Mouse (Mus musculus) heart, adult 18-20 months (tissue): Measurements from ENCODE around the gene Trpm3. TPM values are rescaled to one million over a fixed set of nuclear protein-coding genes. Genes with fewer than 3 reads are reported as not detected.

Experiments
- DNase-seq, 2 experiments: peaks; one replicate each; pipeline ENCODE4 v3.0.0; 2021 to 2022; ENCODE audit warnings: mixed read lengths in 1 of 2
- total RNA-seq, 2 experiments: library from RNA; stranded (reverse); gene quantifications; 2 replicates each; pipeline ENCODE4 v1.2.3; 2021

The Trpm3 gene
- total RNA-seq, 2 experiments from 2014 or later: 1.1 TPM

GRCm38 (mm10) chr19:22473030-22473712 is 334.3 kb downstream of the Trpm3 start:
- peak; percentile 3 to 13 for DNase-seq

- DNase-seq: no peak
Observed at GRCm38 (mm10) chr19:22478295-22478989, 339.6 kb downstream of the Trpm3 start.

GRCm38 (mm10) chr19:22503469-22503868 is 364.6 kb downstream of the Trpm3 start:
- DNase-seq: no peak

GRCm38 (mm10) chr19:22518508-22518907 is 379.7 kb downstream of the Trpm3 start:
- DNase-seq: no peak

GRCm38 (mm10) chr19:22527944-22528343 is 389.1 kb downstream of the Trpm3 start:
- no peak for DNase-seq

- no peak for DNase-seq
Observed at GRCm38 (mm10) chr19:22542990-22543709, 404.3 kb downstream of the Trpm3 start.

GRCm38 (mm10) chr19:22552179-22552578 is 413.3 kb downstream of the Trpm3 start:
- DNase-seq: peak; percentile 55 to 75

GRCm38 (mm10) chr19:22554421-22554941 is 415.6 kb downstream of the Trpm3 start:
- peak; percentile 65 to 71 for DNase-seq

GRCm38 (mm10) chr19:22572396-22572795 is 433.6 kb downstream of the Trpm3 start:
- DNase-seq: no peak

GRCm38 (mm10) chr19:22572849-22573248 is 434.0 kb downstream of the Trpm3 start:
- DNase-seq: no peak

GRCm38 (mm10) chr19:22582120-22582745 is 443.4 kb downstream of the Trpm3 start:
- DNase-seq: no peak

- no peak for DNase-seq
Observed at GRCm38 (mm10) chr19:22594492-22594891, 455.6 kb downstream of the Trpm3 start.

GRCm38 (mm10) chr19:22595246-22595645 is 456.4 kb downstream of the Trpm3 start:
- DNase-seq: no peak

- no peak for DNase-seq
Observed at GRCm38 (mm10) chr19:22596715-22597114, 457.9 kb downstream of the Trpm3 start.

- DNase-seq: no peak
Observed at GRCm38 (mm10) chr19:22604322-22604721, 465.5 kb downstream of the Trpm3 start.

GRCm38 (mm10) chr19:22607985-22608684 is 469.3 kb downstream of the Trpm3 start:
- no peak for DNase-seq

- no peak for DNase-seq
Observed at GRCm38 (mm10) chr19:22611621-22612020, 472.8 kb downstream of the Trpm3 start.

GRCm38 (mm10) chr19:22615367-22615766 is 476.5 kb downstream of the Trpm3 start:
- DNase-seq: no peak

GRCm38 (mm10) chr19:22624801-22625513 is 486.1 kb downstream of the Trpm3 start:
- DNase-seq: no peak

GRCm38 (mm10) chr19:22628878-22629277 is 490.0 kb downstream of the Trpm3 start:
- DNase-seq: no peak

- peak in 1 of 2 experiments; percentile 38 for DNase-seq
Observed at GRCm38 (mm10) chr19:22631316-22631715, 492.5 kb downstream of the Trpm3 start.
